Mouse (Mus musculus) liver, postnatal 0 days (tissue): ENCODE results near the gene Plekhh3.

Experiments
- CTCF ChIP-seq: sonication (generic); IDR thresholded peaks from 2 replicates; pipeline ENCODE4 v1.5.1; 2016; ENCODE audit warnings: antibody characterized with exemption, low read depth
- EP300 ChIP-seq: IDR thresholded peaks from 2 replicates; pipeline ENCODE4 v1.6.1; 2016; ENCODE audit warnings: antibody characterized with exemption, low read depth, mild to moderate bottlenecking

- no peak for TF ChIP-seq CTCF
- TF ChIP-seq EP300, result no peak
Observed at GRCm38 (mm10) chr11:101142215-101142967, 28.8 kb downstream of the Plekhh3 start.
